Mouse (Mus musculus) heart, embryonic 12.5 days (tissue): ENCODE measurements around the gene Arih1. TPM values are rescaled to one million over a fixed set of nuclear protein-coding genes. Genes with fewer than 3 reads are reported as not detected.
A peak's percentile ranks its signal among the peaks of the same experiment; 100 is the strongest.

Source experiments
- ATAC-seq: fragments of 200-750 bp; cut with Nextera tagmentation; 2 replicates; pipeline ENCODE4 v1.8.0; 2017; ENCODE audit warnings: moderate TSS enrichment, moderate library complexity; ENCODE audit not compliant: insufficient number of reproducible peaks, low FRiP score
- H3K27ac ChIP-seq: fragments of 300-500 bp; sonication (generic); 2 replicates; pipeline ENCODE4 v1.5.1; 2016; ENCODE audit warnings: mild to moderate bottlenecking, moderate library complexity; ENCODE audit not compliant: poor library complexity, severe bottlenecking
- H3K27me3 ChIP-seq: fragments of 300-500 bp; sonication (generic); replicated peaks from 2 replicates; pipeline ENCODE4 v1.6.1; 2016; ENCODE audit warnings: mild to moderate bottlenecking, moderate library complexity
- H3K36me3 ChIP-seq: fragments of 300-500 bp; sonication (generic); 2 replicates; pipeline ENCODE4 v1.6.1; 2016; ENCODE audit warnings: mild to moderate bottlenecking, moderate library complexity
- H3K4me1 ChIP-seq: fragments of 300-500 bp; sonication (generic); replicated peaks from 2 replicates; pipeline ENCODE4 v1.6.1; 2016; ENCODE audit warnings: mild to moderate bottlenecking
- H3K4me2 ChIP-seq: fragments of 300-500 bp; sonication (generic); 2 replicates; pipeline ENCODE4 v1.6.1; 2016; ENCODE audit warnings: mild to moderate bottlenecking, moderate library complexity
- H3K4me3 ChIP-seq: fragments of 300-500 bp; sonication (generic); 2 replicates; pipeline ENCODE4 v1.5.1; 2016; ENCODE audit warnings: mild to moderate bottlenecking
- H3K9ac ChIP-seq: fragments of 300-500 bp; sonication (generic); 2 replicates; pipeline ENCODE4 v1.6.1; 2016; ENCODE audit warnings: mild to moderate bottlenecking, moderate library complexity
- H3K9me3 ChIP-seq: fragments of 300-500 bp; sonication (generic); replicated peaks from 2 replicates; pipeline ENCODE4 v1.6.1; 2016; ENCODE audit warnings: mild to moderate bottlenecking, moderate library complexity
- WGBS: fragments of 180-500 bp; shearing (Covaris S2); methylation state at CpG from one replicate; pipeline ENCODE4 v1.1.7; 2016; 5-methylcytosine and 5-hydroxymethylcytosine counted together
- polyA plus RNA-seq: library from polyadenylated mRNA; unstranded; fragments of >200 nt; fragmentation: Nextera tagmentation; extraction: Ambion mirVana; gene quantifications from 2 replicates; pipeline ENCODE4 v1.2.1, GENCODE M21; 2016

Arih1 gene
- 20.9 and 21.7 TPM in 2 replicates for polyA plus RNA-seq

DNA sequence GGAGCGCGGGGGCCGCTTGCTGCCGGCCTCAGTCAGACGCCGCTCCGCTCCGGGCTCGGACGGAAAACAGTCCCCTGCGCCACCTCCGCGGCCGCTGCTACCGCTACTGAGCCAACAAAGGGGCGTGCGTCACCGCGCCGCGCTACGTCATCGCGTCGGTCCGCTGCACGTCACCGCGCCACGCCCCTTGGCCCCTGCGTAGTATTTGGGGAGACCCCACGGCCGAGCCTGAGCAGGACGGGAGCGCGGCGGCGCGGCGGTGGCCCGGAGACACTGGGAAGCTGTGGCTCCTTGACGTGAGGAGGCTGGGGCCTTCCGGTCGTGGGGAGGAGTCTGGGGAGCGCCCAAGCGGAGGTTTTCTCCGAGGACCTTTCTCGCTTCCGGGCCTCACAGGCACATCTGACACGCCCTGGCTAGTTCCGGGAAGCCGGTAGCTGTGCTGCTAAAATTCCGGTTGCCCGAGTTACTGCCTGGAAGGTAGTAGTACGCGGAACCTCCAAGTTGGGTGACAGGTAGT lies at the start of gene Arih1:
Gene Arih1 (minus strand): TSS at position 70 of the 517 bp plus-strand sequence.
- no peaks in the 10 kb centered on the region for H3K27me3 ChIP-seq
- H3K36me3 ChIP-seq = no peaks in the 10 kb centered on the region
- H3K27ac ChIP-seq = peak within 1 kb of the TSS; percentile 100
- WGBS = 0% methylated on average over 56 of the region's 56 CpGs
- peak within 1 kb of the TSS; percentile 99 for H3K9ac ChIP-seq
- peak within 1 kb of the TSS; percentile 95 for H3K4me2 ChIP-seq
- peaks cover 11% of the 10 kb centered on the region; the same call in 1 of the 2 replicates for H3K4me1 ChIP-seq
- H3K9me3 ChIP-seq = no peaks in the 10 kb centered on the region
- ATAC-seq = peak; percentile 98
- H3K4me3 ChIP-seq = peak within 1 kb of the TSS; percentile 99

DNA sequence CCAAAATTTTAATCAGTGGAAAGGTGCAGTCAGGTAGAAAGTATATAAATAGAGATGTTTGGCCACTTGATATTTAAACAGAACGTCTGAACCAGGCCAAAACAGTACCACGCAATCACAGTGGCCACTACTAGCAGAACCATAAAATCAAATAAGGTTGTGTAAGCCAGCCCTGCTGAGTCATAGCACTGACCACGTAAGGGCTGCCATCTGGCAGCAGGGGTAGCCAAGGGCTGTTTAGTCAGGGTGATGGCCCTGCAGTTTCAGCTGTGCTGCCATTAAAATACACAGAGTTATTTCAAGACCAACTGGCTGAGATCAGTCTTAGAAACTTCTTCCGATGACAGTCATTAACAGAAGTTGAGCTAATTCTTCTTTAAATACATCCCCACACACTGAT lies 47.5 kb upstream of the Arih1 start:
- H3K4me3 ChIP-seq = no peak overlapping the region
- peaks cover 4% of the 10 kb centered on the region; the same call in 1 of the 2 replicates for H3K4me1 ChIP-seq
- H3K9ac ChIP-seq = no peak overlapping the region
- no peak for ATAC-seq
- no peak overlapping the region for H3K4me2 ChIP-seq
- no peaks in the 10 kb centered on the region for H3K36me3 ChIP-seq
- H3K9me3 ChIP-seq = no peaks in the 10 kb centered on the region; the same call in 1 of the 2 replicates
- peaks cover 7% of the 10 kb centered on the region; the same call in 1 of the 2 replicates for H3K27me3 ChIP-seq
- 82% methylated on average over 4 of the region's 4 CpGs for WGBS
- H3K27ac ChIP-seq = no peak overlapping the region

DNA sequence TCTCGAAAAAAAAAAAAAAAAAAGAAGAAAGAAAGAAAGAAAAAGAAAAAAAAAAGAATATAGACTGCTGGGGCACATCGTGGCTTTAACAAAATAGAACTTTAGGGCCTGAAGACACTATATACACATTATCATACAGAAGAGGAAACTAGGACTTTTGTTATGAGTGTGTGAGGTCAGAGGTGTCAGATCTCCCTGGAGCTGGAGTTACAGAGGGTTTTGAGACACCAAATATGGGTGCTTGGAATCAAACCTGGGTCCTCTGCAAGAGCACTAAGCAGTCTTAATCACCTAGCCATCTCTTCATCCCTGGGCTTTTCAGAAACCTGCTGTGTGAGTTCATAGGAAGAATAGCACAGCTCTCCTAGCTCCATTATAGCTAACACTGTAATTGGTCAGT lies 47.0 kb upstream of the Arih1 start:
- WGBS = 60% methylated on average over 2 of the region's 2 CpGs
- H3K4me2 ChIP-seq = no peak overlapping the region

GRCm38 (mm10) chr9:59531645-59532044 lies 45.2 kb upstream of the Arih1 start:
- H3K27ac ChIP-seq = no peak overlapping the region
- 49% methylated on average over 5 of the region's 5 CpGs for WGBS
- no peak overlapping the region for H3K9ac ChIP-seq
- no peaks in the 10 kb centered on the region; the same call in 1 of the 2 replicates for H3K9me3 ChIP-seq
- H3K27me3 ChIP-seq = 0 out of 2 replicates have a peak, but pooled peaks cover under 1% of the 10 kb centered on the region
- H3K36me3 ChIP-seq = no peaks in the 10 kb centered on the region
- ATAC-seq = no peak
- H3K4me1 ChIP-seq = 0 out of 2 replicates have a peak, but pooled peaks cover 2% of the 10 kb centered on the region
- no peak overlapping the region for H3K4me3 ChIP-seq
- no peak overlapping the region for H3K4me2 ChIP-seq

More for the DNA sequence above, 47.0 kb upstream of the Arih1 start:
- no peak overlapping the region for H3K27ac ChIP-seq
- H3K4me3 ChIP-seq = no peak overlapping the region
- H3K36me3 ChIP-seq = no peaks in the 10 kb centered on the region
- H3K27me3 ChIP-seq = peaks cover 7% of the 10 kb centered on the region; the same call in 1 of the 2 replicates
- no peak for ATAC-seq
- no peak overlapping the region for H3K9ac ChIP-seq
- no peaks in the 10 kb centered on the region; the same call in 1 of the 2 replicates for H3K9me3 ChIP-seq
- H3K4me1 ChIP-seq = 0 out of 2 replicates have a peak, but pooled peaks cover 2% of the 10 kb centered on the region

DNA sequence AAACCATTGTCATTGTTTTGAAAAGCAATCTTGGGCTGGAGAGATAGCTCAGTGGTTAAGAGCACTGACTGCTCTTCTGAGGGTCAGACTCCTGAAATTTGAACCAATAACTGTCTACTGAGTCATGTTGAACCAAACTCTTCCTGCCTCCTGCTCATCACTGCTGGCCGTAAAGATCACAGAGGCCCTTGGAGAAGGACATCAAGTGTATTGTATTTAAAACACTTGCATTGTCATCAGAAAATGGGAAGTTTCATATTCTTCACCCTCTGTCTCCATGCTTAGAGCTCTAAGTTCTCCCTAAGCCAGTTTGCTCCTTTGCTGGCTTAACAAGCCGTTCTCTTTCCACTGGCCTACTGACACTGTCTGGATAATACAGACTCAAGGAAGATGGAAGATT lies 41.9 kb upstream of the Arih1 start:
- Histone ChIP-seq H3K27ac (no peak overlapping the region), H3K4me2 (no peak overlapping the region), H3K9me3 (no peaks in the 10 kb centered on the region; the same call in 1 of the 2 replicates), H3K9ac (no peak overlapping the region), H3K27me3 (no peaks in the 10 kb centered on the region), H3K4me3 (no peak overlapping the region), H3K36me3 (no peaks in the 10 kb centered on the region), H3K4me1 (no peaks in the 10 kb centered on the region)
- ATAC-seq = no peak
- 79% methylated on average over 2 of the region's 2 CpGs for WGBS

DNA sequence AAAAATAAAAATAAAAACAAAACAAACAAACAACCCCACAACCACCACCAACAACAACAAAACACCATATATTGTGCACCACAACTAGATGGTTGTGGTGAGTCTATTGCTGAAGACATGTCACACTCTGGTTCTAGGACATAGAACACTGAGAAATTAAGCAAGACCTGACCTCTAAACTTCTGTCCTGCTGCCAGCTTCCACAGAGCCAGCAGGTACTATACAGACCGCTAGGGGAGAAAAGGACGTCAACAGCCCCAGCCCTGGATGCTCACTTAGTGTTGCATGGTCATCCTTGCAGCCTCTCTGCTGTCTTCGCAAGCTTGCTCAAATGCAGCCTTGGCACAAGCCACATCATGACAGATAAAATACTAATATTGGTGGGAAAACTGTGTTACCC lies 41.2 kb upstream of the Arih1 start:
- Histone ChIP-seq H3K4me2 (no peak overlapping the region), H3K9ac (no peak overlapping the region), H3K27ac (no peak overlapping the region), H3K27me3 (no peaks in the 10 kb centered on the region), H3K4me3 (no peak overlapping the region), H3K9me3 (no peaks in the 10 kb centered on the region; the same call in 1 of the 2 replicates), H3K36me3 (no peaks in the 10 kb centered on the region), H3K4me1 (no peaks in the 10 kb centered on the region)
- 80% methylated on average over 3 of the region's 3 CpGs for WGBS
- no peak for ATAC-seq

DNA sequence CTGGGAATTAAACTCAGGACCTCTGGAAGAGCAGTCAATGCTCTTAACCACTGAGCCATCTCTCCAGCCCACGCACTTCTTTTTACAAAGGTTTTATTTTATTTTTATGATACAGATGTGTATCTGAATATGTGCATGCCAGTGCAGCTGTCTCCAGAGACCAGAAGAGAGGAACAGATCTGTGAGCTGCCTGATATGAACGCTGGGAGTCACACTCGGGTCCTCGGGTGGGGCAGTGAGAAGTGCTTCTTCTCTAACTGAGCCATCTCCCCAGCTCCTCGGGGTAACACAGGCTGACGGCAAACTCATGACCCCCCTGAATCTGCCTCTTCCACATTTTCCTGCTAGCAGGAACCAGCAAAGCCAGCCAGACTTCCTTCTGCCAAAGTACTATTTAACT lies 40.3 kb upstream of the Arih1 start:
- no peaks in the 10 kb centered on the region for H3K27me3 ChIP-seq
- H3K9ac ChIP-seq = no peak overlapping the region
- no peak overlapping the region for H3K4me3 ChIP-seq
- H3K27ac ChIP-seq = no peak overlapping the region
- no peaks in the 10 kb centered on the region; the same call in 1 of the 2 replicates for H3K9me3 ChIP-seq
- H3K4me1 ChIP-seq = no peaks in the 10 kb centered on the region
- no peaks in the 10 kb centered on the region for H3K36me3 ChIP-seq
- no peak overlapping the region for H3K4me2 ChIP-seq
- no peak for ATAC-seq
- 68% methylated on average over 6 of the region's 6 CpGs for WGBS

DNA sequence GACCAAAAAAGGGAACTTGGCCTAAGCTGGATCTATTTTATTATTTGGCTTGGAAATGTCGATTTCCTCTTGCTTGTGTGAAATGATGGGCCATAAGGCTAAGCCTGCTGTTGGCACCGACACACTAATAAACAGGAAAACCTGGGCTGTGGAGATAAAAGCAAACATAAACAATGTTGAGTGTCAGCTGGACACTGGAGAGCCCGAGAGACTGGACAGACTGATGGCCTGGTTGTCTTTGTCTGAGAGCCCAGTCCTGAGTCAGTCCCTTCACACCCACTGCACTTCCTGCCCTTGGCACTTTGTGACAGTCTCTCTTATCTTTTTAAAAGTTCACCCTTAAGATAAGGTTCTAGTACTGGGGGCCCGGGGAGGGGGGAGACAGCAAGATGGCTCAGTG lies 36.5 kb upstream of the Arih1 start:
- Histone ChIP-seq H3K4me3 (no peak overlapping the region), H3K4me2 (no peak overlapping the region), H3K27ac (no peak overlapping the region), H3K9me3 (no peaks in the 10 kb centered on the region), H3K4me1 (peaks cover 10% of the 10 kb centered on the region), H3K9ac (no peak overlapping the region), H3K27me3 (no peaks in the 10 kb centered on the region), H3K36me3 (no peaks in the 10 kb centered on the region)
- 27% methylated on average over 4 of the region's 4 CpGs for WGBS
- ATAC-seq = peak; percentile 77

DNA sequence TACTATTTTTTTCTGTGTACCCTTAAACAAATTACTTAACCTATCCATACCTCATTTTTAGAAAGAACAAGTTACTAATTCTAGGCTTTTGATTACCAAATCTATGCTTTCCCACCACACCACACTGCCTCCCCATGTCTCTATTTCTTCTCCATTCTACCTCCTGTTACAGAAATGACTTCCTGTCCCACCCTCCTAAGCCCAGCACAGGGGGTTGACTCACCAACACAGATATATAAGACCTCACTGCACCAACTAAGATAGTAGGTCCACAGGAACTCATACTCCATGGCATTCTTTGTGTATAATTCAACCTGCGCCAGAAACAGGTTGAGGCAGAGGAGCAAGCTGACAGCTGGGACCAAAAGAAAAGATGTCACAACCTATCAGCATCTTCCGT lies 33.0 kb upstream of the Arih1 start:
- Histone ChIP-seq H3K27ac (no peak overlapping the region), H3K27me3 (no peaks in the 10 kb centered on the region), H3K4me3 (no peak overlapping the region), H3K9me3 (no peaks in the 10 kb centered on the region), H3K9ac (no peak overlapping the region), H3K36me3 (no peaks in the 10 kb centered on the region), H3K4me2 (no peak overlapping the region), H3K4me1 (peaks cover 14% of the 10 kb centered on the region)
- 76% methylated on average over 2 of the region's 2 CpGs for WGBS
- no peak for ATAC-seq

DNA sequence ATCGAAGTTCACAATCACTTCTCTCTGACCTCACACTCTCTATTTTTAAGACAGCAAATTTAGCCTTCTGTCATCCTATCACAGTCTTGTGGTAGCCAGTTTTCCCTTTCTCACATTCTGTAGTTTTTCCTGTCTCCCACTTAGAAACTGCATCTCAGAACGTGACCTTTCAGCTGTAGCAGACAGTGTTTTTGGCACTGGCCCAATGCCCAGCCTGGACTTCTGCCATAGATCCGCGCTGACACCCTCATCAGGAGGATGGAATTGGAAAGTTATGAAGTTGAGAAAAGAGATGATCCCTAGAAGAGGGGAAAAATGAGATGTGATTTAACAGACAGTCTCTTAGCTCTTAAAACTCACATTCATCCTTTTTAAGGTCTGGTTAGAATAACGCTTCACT lies 32.6 kb upstream of the Arih1 start:
- no peak overlapping the region for H3K27ac ChIP-seq
- H3K9ac ChIP-seq = no peak overlapping the region
- 37% methylated on average over 5 of the region's 5 CpGs for WGBS

DNA sequence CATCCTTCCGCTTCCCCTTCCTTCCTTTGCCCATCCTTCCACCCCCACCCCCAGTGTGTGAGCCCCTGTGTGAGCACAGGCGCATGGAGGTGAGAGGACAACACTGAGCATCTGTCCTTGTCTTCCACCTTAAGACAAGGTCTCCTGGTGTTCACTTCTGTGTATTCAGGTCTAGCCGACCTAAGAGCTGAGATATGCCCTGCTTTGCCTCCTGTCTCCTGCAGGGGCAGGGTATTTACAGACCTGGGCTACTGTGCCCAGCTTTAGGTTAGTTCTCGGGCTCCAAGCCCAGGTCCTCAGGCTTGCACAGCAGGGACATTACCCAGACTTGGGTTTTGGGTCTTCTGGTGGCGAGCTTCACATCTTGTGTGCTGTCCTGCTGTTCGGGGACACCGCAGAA lies 30.7 kb upstream of the Arih1 start:
- peaks cover 17% of the 10 kb centered on the region for H3K4me1 ChIP-seq
- no peaks in the 10 kb centered on the region for H3K36me3 ChIP-seq
- no peak overlapping the region for H3K4me2 ChIP-seq
- no peak for ATAC-seq
- 55% methylated on average over 7 of the region's 7 CpGs for WGBS
- no peaks in the 10 kb centered on the region for H3K9me3 ChIP-seq
- no peak overlapping the region for H3K4me3 ChIP-seq
- no peaks in the 10 kb centered on the region for H3K27me3 ChIP-seq
- no peak overlapping the region for H3K9ac ChIP-seq
- no peak overlapping the region for H3K27ac ChIP-seq

More for the DNA sequence above, 32.6 kb upstream of the Arih1 start:
- Histone ChIP-seq H3K4me2 (no peak overlapping the region), H3K4me3 (no peak overlapping the region), H3K36me3 (no peaks in the 10 kb centered on the region), H3K27me3 (no peaks in the 10 kb centered on the region), H3K4me1 (peaks cover 14% of the 10 kb centered on the region), H3K9me3 (no peaks in the 10 kb centered on the region)
- ATAC-seq = no peak

DNA sequence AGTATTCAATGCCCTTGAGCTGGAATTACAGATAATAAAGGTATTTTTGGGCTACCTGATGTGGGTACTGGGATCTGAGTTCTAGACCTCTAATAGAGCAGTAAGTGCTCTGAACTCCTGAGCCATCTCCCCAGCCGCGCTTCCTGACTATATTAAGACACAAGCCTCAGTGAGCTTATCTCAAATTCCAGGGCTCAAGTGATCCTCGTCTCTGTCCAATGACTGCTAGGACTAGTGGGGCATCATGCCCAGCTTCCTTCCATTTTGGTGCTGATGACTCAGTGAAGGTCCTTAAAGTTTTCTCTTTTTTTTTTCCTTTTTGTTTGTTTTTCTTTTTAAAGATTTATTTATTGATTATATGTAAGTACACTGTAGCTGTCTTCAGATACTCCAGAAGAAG lies 28.7 kb upstream of the Arih1 start:
- Histone ChIP-seq H3K27me3 (no peaks in the 10 kb centered on the region), H3K4me3 (no peak overlapping the region), H3K9me3 (no peaks in the 10 kb centered on the region), H3K9ac (no peak overlapping the region), H3K4me2 (no peak overlapping the region), H3K36me3 (no peaks in the 10 kb centered on the region), H3K27ac (no peak overlapping the region), H3K4me1 (peaks cover 17% of the 10 kb centered on the region)
- no peak for ATAC-seq
- WGBS = 9% methylated on average over 3 of the region's 3 CpGs
